Mouse (Mus musculus): ENCODE measurements around the gene Prkag3. TPM values are rescaled to one million over a fixed set of nuclear protein-coding genes. Genes with fewer than 3 reads are reported as not detected.

Gene Prkag3
- total RNA-seq, 4 experiments from 2014 or later = 1.6 to 4.1 (median 2.2) TPM

GRCm38 (mm10) chr1:74759773-74760172, 10.8 kb upstream of the Prkag3 start:
- peak; percentile 64 for DNase-seq (ENCODE audit: low spot score)

- DNase-seq (ENCODE audit: low spot score) = no peak
These were observed 5.3 kb upstream of the Prkag3 start for GRCm38 (mm10) chr1:74754175-74754785.

- no peak for DNase-seq (ENCODE audit: low spot score)
These were observed 4.4 kb upstream of the Prkag3 start for GRCm38 (mm10) chr1:74753266-74753974.

- no peak for DNase-seq (ENCODE audit: low spot score)
These were observed 3.8 kb upstream of the Prkag3 start for GRCm38 (mm10) chr1:74752833-74753232.

GRCm38 (mm10) chr1:74752150-74752549, 3.1 kb upstream of the Prkag3 start:
- DNase-seq (ENCODE audit: low spot score) = no peak

- peak; percentile 43 for DNase-seq (ENCODE audit: low spot score)
These were observed 1.7 kb upstream of the Prkag3 start for GRCm38 (mm10) chr1:74750683-74751082.

- peak; percentile 52 for DNase-seq (ENCODE audit: low spot score)
These were observed 280 bp upstream of the Prkag3 start for GRCm38 (mm10) chr1:74749301-74749700.

- no peak for DNase-seq (ENCODE audit: low spot score)
These were observed 1.7 kb downstream of the Prkag3 start for GRCm38 (mm10) chr1:74747335-74747734.

- DNase-seq (ENCODE audit: low spot score) = peak; percentile 45
These were observed 8.2 kb downstream of the Prkag3 start for GRCm38 (mm10) chr1:74740846-74741245.

GRCm38 (mm10) chr1:74737500-74737899, 11.5 kb downstream of the Prkag3 start:
- DNase-seq (ENCODE audit: low spot score) = no peak

GRCm38 (mm10) chr1:74736977-74737376, 12.0 kb downstream of the Prkag3 start:
- no peak for DNase-seq (ENCODE audit: low spot score)

GRCm38 (mm10) chr1:74728446-74728845, 20.6 kb downstream of the Prkag3 start:
- no peak for DNase-seq (ENCODE audit: low spot score)

GRCm38 (mm10) chr1:74726674-74727073, 22.3 kb downstream of the Prkag3 start:
- DNase-seq (ENCODE audit: low spot score) = no peak

- no peak for DNase-seq (ENCODE audit: low spot score)
These were observed 22.9 kb downstream of the Prkag3 start for GRCm38 (mm10) chr1:74726114-74726513.

- no peak for DNase-seq (ENCODE audit: low spot score)
These were observed 25.3 kb downstream of the Prkag3 start for GRCm38 (mm10) chr1:74723748-74724147.

GRCm38 (mm10) chr1:74721657-74722056, 27.4 kb downstream of the Prkag3 start:
- no peak for DNase-seq (ENCODE audit: low spot score)

- DNase-seq (ENCODE audit: low spot score) = no peak
These were observed 29.7 kb downstream of the Prkag3 start for GRCm38 (mm10) chr1:74719281-74719680.

GRCm38 (mm10) chr1:74718113-74718512, 30.9 kb downstream of the Prkag3 start:
- no peak for DNase-seq (ENCODE audit: low spot score)

GRCm38 (mm10) chr1:74715886-74716285, 33.1 kb downstream of the Prkag3 start:
- DNase-seq (ENCODE audit: low spot score) = no peak

- DNase-seq (ENCODE audit: low spot score) = no peak
These were observed 33.6 kb downstream of the Prkag3 start for GRCm38 (mm10) chr1:74715468-74715867.

GRCm38 (mm10) chr1:74714967-74715366, 34.1 kb downstream of the Prkag3 start:
- no peak for DNase-seq (ENCODE audit: low spot score)

GRCm38 (mm10) chr1:74713859-74714730, 34.9 kb downstream of the Prkag3 start:
- peak; percentile 41 for DNase-seq (ENCODE audit: low spot score)

Measured in heart, adult 8-10 months (tissue).